Mouse (Mus musculus) thymus, adult 2 months (tissue): Measurements from ENCODE around the gene Dcun1d4. TPM values are rescaled to one million over a fixed set of nuclear protein-coding genes. Genes with fewer than 3 reads are reported as not detected.

ENCODE experiments used
- DNase-seq: peaks from one replicate; pipeline ENCODE4 v3.0.0; 2021
- H3K27ac ChIP-seq: fragments of 200-500 bp; 2 replicates; pipeline ENCODE4 v1.5.1; 2012; ENCODE audit warnings: low read length, control low read depth; ENCODE audit not compliant: control insufficient read depth, insufficient read depth
- H3K27me3 ChIP-seq: fragments of 200-500 bp; 2 replicates; pipeline ENCODE4 v1.6.1; 2012; ENCODE audit warnings: mild to moderate bottlenecking, low read length, moderate library complexity, mixed read lengths; ENCODE audit not compliant: control insufficient read depth, insufficient read depth
- H3K36me3 ChIP-seq: fragments of 200-500 bp; 2 replicates; pipeline ENCODE4 v1.6.1; 2012; ENCODE audit warnings: mild to moderate bottlenecking, low read length, moderate library complexity; ENCODE audit not compliant: control insufficient read depth, insufficient read depth
- H3K4me1 ChIP-seq: fragments of 200-500 bp; replicated peaks from 2 replicates; pipeline ENCODE4 v1.6.1; 2012; ENCODE audit warnings: low read length; ENCODE audit not compliant: control insufficient read depth, insufficient read depth
- H3K4me3 ChIP-seq: fragments of 200-500 bp; 2 replicates; pipeline ENCODE4 v1.5.1; 2012; ENCODE audit warnings: mild to moderate bottlenecking, low read length, control low read depth, moderate library complexity; ENCODE audit not compliant: control insufficient read depth, insufficient read depth
- CTCF ChIP-seq: fragments of 200-500 bp; IDR thresholded peaks from 2 replicates; pipeline ENCODE4 v1.5.1; 2012; ENCODE audit warnings: mild to moderate bottlenecking, control low read depth, low read length, moderate library complexity, borderline replicate concordance; ENCODE audit not compliant: control insufficient read depth, poor library complexity, insufficient read depth; ENCODE audit errors: extremely low read depth
- POLR2A ChIP-seq: fragments of 200-500 bp; IDR thresholded peaks from 2 replicates; pipeline ENCODE4 v1.6.1; 2012; ENCODE audit warnings: mild to moderate bottlenecking, low read length, control low read depth, moderate library complexity; ENCODE audit not compliant: control insufficient read depth, poor library complexity, insufficient read depth; ENCODE audit errors: extremely low read depth
- WGBS: fragments of 180-500 bp; shearing (Covaris S2); methylation state at CpG from one replicate; pipeline ENCODE4 v1.1.7; 2018; 5-methylcytosine and 5-hydroxymethylcytosine counted together
- polyA plus RNA-seq: library from polyadenylated mRNA; depleted of rRNA; stranded (reverse); fragments of >200 nt; gene quantifications from 2 replicates; pipeline ENCODE4 v1.2.3, GENCODE M21; 2012

Dcun1d4 gene
- polyA plus RNA-seq, 1 experiment = 3.9 TPM

DNA sequence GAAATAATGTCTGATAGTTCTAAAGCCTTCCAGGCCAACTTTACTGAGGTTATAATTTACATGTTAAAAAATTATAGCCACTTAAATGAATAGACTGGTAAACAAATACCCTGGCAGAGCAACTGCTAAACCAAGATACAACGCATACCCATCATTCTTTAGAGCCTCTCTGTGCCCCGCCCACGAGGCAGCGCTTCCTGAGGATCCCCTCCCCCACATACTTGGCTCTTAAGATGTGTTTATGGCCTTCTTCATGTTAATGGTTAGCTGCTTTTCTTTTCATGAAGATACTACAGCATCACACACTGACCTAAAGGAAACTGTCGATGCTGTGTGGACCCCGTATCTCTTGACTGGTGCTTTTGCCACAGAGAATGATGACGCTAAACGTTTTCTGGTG is 17.8 kb downstream of the Dcun1d4 start:
- H3K27me3 ChIP-seq = no peaks in the 10 kb centered on the region
- no peaks in the 10 kb centered on the region for H3K4me1 ChIP-seq
- H3K27ac ChIP-seq = no peak overlapping the region
- no peak for DNase-seq
- WGBS = 92% methylated on average over 8 of the region's 8 CpGs
- no peak for TF ChIP-seq POLR2A
- no peak for TF ChIP-seq CTCF
- no peak overlapping the region for H3K4me3 ChIP-seq
- no peaks in the 10 kb centered on the region for H3K36me3 ChIP-seq

DNA sequence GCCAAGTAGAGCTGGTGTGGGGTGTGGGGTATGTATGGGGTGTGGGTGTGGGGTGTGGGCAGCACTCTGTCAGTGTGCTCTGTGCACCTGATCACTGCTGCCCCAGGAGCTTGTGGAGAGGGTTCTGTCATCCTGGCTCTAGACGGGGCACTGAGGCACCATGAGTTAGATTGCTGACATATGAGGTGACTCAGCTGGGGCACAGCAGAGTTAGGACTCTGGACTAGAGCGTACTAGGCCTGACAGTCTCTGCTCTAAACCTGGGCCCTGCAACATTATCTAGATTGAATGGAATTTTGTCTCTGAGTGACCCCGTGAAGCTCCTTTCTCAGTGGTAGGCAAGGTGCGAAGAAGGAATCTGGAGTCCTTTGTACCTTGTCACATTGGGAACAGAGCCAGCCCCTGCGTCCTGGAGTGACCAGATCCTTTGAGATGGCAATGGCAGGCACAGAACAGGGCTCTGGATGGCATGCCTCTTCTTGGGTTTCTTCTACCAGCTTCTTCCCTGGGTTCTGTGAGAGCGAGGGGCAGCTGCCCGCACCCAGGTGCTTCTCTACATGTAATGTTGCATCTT is 20.2 kb downstream of the Dcun1d4 start:
- Histone ChIP-seq H3K4me1 (no peaks in the 10 kb centered on the region), H3K4me3 (no peak overlapping the region), H3K27me3 (no peaks in the 10 kb centered on the region), H3K27ac (no peak overlapping the region), H3K36me3 (no peaks in the 10 kb centered on the region)
- WGBS = 93% methylated on average over 7 of the region's 7 CpGs
- DNase-seq = no peak
- no peak for TF ChIP-seq CTCF
- TF ChIP-seq POLR2A = no peak

DNA sequence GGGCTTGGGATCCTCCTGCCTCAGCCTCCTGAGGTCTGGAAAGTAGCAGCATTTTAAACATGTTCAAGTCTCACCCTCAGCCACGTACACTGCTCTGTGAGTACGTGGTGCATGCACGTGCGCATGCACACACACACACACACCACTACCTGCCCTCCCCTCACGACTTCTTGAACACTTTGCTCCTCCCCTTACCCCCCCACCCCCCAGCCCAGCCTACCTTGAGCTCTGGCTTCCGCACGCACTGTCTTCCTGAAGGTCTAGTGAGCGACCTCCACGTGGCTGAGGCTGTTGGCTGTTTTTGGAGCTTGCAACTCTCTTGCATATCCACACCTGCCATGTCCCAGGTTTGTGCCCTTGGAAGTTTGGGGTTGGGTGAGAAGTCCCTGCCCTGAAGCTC is 21.6 kb downstream of the Dcun1d4 start:
- Histone ChIP-seq H3K27ac (no peak overlapping the region), H3K36me3 (no peaks in the 10 kb centered on the region), H3K4me1 (no peaks in the 10 kb centered on the region), H3K27me3 (no peaks in the 10 kb centered on the region), H3K4me3 (no peak overlapping the region)
- WGBS = 91% methylated on average over 9 of the region's 9 CpGs
- TF ChIP-seq POLR2A (no peak), CTCF (no peak)
- DNase-seq = no peak

DNA sequence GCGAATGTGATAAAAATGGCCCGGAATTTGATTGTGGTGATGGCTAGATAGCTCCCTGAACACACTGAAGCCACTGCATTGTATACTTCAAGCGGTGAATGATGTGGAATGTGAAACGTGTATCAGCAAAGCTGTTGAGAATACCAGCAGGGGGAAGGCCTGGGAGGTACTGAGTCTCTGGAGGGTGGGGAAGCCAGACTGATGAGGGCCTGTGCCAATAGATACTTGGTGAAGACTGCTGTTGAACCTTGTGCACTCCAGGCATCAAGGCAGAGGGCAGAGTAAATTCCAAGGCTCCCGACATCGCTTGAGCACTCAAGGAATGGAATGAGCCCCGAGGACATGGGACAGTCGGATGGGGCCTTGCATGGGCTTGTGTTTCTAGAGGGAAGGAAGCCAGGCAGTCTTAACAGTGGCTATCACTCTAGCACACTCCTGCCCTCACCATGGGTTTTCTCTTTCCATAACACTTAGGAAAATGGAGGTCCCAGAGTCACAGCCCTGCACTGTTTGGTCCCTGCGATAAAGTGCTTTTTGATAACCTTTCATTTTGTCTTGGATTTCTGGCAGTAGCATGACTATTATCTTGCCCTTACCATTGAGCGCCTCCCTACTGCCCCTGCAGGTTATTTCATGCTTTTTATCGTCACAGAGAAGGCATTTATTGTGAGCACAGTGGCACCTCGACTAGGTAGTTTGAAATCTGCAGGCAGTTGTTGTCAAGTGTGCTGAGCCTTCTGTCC is 22.4 kb downstream of the Dcun1d4 start:
- no peak for DNase-seq
- Histone ChIP-seq H3K27ac (no peak overlapping the region), H3K4me3 (no peak overlapping the region), H3K4me1 (no peaks in the 10 kb centered on the region), H3K27me3 (no peaks in the 10 kb centered on the region), H3K36me3 (no peaks in the 10 kb centered on the region)
- 92% methylated on average over 12 of the region's 12 CpGs for WGBS
- TF ChIP-seq POLR2A = no peak
- TF ChIP-seq CTCF = no peak

DNA sequence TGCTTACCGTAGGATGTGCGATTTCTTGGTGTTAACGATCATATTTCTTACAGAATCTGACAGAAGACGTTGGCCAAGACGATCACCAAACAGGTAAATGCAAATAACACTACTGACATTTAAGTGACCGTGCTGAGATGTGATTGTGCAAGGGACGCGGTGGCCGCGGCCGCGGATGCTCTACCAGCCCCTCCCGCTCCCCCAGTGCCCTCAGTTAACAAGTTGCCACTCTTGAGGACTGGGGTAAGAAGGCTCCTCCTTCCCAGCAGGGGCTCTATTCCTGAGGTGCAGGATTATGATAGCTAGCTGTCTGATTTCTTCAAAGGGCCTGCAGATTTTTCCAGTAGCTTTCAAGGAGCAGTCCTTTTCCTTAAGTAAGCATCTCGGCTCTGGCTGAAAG is 30.3 kb downstream of the Dcun1d4 start:
- H3K36me3 ChIP-seq = no peaks in the 10 kb centered on the region
- H3K27ac ChIP-seq = no peak overlapping the region

DNA sequence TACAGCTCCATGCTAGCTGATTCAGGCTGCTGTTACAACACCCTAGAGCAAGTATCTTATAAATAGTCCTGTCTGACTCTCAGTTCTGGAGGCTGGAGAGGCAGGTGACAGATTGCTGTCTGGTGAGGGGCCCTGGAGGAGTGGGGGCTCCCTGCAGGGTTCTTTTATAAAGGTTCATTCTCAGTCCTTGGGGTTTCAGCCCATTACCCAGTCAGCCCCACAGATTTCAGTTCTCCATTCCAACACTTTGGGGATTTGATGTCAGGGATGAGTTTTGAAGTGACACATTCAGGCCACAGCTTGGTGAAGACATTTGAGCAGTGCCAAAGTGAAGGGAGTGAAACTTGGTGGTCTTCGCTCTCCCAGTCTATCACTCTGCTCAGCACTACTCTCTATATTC is 31.4 kb downstream of the Dcun1d4 start:
- DNase-seq = no peak
- TF ChIP-seq CTCF (no peak), POLR2A (no peak)
- 97% methylated on average over 1 of the region's 1 CpGs for WGBS
- Histone ChIP-seq H3K4me3 (no peak overlapping the region), H3K27ac (no peak overlapping the region), H3K4me1 (no peaks in the 10 kb centered on the region; the same call in 1 of the 2 replicates), H3K27me3 (no peaks in the 10 kb centered on the region), H3K36me3 (no peaks in the 10 kb centered on the region)

More for the DNA sequence above, 30.3 kb downstream of the Dcun1d4 start:
- Histone ChIP-seq H3K4me3 (no peak overlapping the region), H3K27me3 (no peaks in the 10 kb centered on the region), H3K4me1 (no peaks in the 10 kb centered on the region)
- no peak for DNase-seq
- WGBS = 97% methylated on average over 14 of the region's 14 CpGs
- no peak for TF ChIP-seq POLR2A
- TF ChIP-seq CTCF = no peak
